Comparison of ENCODE assay signal across 27 mouse cellular contexts in genomic region chr14:57187814-57188213, GRCm38 (mm10). TPM values are rescaled to one million over a fixed set of nuclear protein-coding genes. Genes with fewer than 3 reads are reported as not detected.
DNase-seq lines count a peak whose midpoint lies in the region; ATAC-seq and TF ChIP-seq lines count a peak whose summit lies in the region.
"Had no signal": no experiment of that assay in that cellular context is flagged by ENCODE, and none has a peak within 500 bp of the region (broad histone marks: within the 10 kb centered on the region; RNA-seq: fewer than 3 reads in every experiment).

No protein-coding gene starts in this region.

- TF ChIP-seq CTCF in liver, postnatal 0 days (IDR thresholded peaks at IDR 0.05; ENCODE audit: low read depth) = no peak

- no peaks in the 10 kb centered on the region for H3K9me3 ChIP-seq in liver, postnatal 0 days (ENCODE audit: low read length)
- no peaks in the 10 kb centered on the region for H3K9me3 ChIP-seq in limb, embryonic 10.5 days (replicated peaks)
- no peaks in the 10 kb centered on the region for H3K9me3 ChIP-seq in limb, embryonic 11.5 days (ENCODE audit: control insufficient read depth, low read length)
- H3K9me3 ChIP-seq: embryonic facial prominence, embryonic 13.5 days; embryonic facial prominence, embryonic 15.5 days; forebrain, embryonic 10.5 days; forebrain, embryonic 12.5 days had no signal

- ATAC-seq in liver, postnatal 0 days = peak; percentile 72
- no peak for ATAC-seq in limb, embryonic 11.5 days (ENCODE audit: insufficient number of reproducible peaks, low FRiP score, low TSS enrichment, low read depth)
- ATAC-seq: forebrain, embryonic 14.5 days; forebrain, embryonic 16.5 days had no signal

- no peak for DNase-seq in liver, postnatal 0 days
- no peak for DNase-seq in liver
- peak; percentile 19 for DNase-seq in limb, embryonic 10.5 days (ENCODE audit: low spot score)
- peak; percentile 7 for DNase-seq in limb, embryonic 11.5 days (ENCODE audit: low spot score)
- DNase-seq in cerebellum, adult 8-10 months = no peak
- no peak for DNase-seq in layer of hippocampus, postnatal 10 days (ENCODE audit: low spot score in 2 of 2)
- DNase-seq: adrenal gland, adult 2 months; adrenal gland, postnatal 10 days; adrenal gland, postnatal 25 days; cerebellum, adult 11 months; cerebellum, adult 18-20 months; cerebellum, adult 9-10 months; cerebellum, postnatal 10 days; cerebellum, postnatal 36 days; embryo, embryonic 11 days had no signal

- no peaks in the 10 kb centered on the region for H3K27me3 ChIP-seq in liver, postnatal 0 days (ENCODE audit: insufficient read depth, low read length)
- H3K27me3 ChIP-seq in limb, embryonic 10.5 days (ENCODE audit: low read depth, poor library complexity, severe bottlenecking) = no peaks in the 10 kb centered on the region
- H3K27me3 ChIP-seq in limb, embryonic 11.5 days (ENCODE audit: control insufficient read depth, insufficient read depth, low read length) = no peaks in the 10 kb centered on the region
- H3K27me3 ChIP-seq: embryonic facial prominence, embryonic 13.5 days; embryonic facial prominence, embryonic 15.5 days; forebrain, embryonic 12.5 days had no signal

- H3K36me3 ChIP-seq in liver, postnatal 0 days (replicated peaks; ENCODE audit: insufficient read depth, low read length) = no peaks in the 10 kb centered on the region
- no peaks in the 10 kb centered on the region for H3K36me3 ChIP-seq in limb, embryonic 10.5 days
- no peaks in the 10 kb centered on the region for H3K36me3 ChIP-seq in limb, embryonic 11.5 days (ENCODE audit: control insufficient read depth, insufficient read depth, low read length)
- H3K36me3 ChIP-seq: embryonic facial prominence, embryonic 13.5 days; embryonic facial prominence, embryonic 15.5 days; forebrain, embryonic 10.5 days; forebrain, embryonic 12.5 days had no signal

- WGBS in liver, postnatal 0 days (ENCODE audit: insufficient replicate concordance) = 52% methylated on average over 1 of the region's 1 CpGs
- WGBS in limb, embryonic 10.5 days = 95% methylated on average over 1 of the region's 1 CpGs
- WGBS in limb, embryonic 11.5 days = 96% methylated on average over 1 of the region's 1 CpGs

- no peak overlapping the region for H3K27ac ChIP-seq in liver, postnatal 0 days (ENCODE audit: low read depth)
- no peak overlapping the region for H3K27ac ChIP-seq in limb, embryonic 10.5 days
- H3K27ac ChIP-seq in limb, embryonic 11.5 days (replicated peaks; ENCODE audit: low read depth, low read length) = no peak overlapping the region
- H3K27ac ChIP-seq: embryonic facial prominence, embryonic 13.5 days; embryonic facial prominence, embryonic 15.5 days; forebrain, embryonic 10.5 days; forebrain, embryonic 12.5 days had no signal

- H3K4me3 ChIP-seq in liver, postnatal 0 days (ENCODE audit: low read depth, low read length) = no peak overlapping the region
- H3K4me3 ChIP-seq in limb, embryonic 10.5 days = no peak overlapping the region
- H3K4me3 ChIP-seq in limb, embryonic 11.5 days (ENCODE audit: low read depth, low read length) = no peak overlapping the region
- H3K4me3 ChIP-seq: embryonic facial prominence, embryonic 13.5 days; embryonic facial prominence, embryonic 15.5 days; erythroblast, embryonic 14.5 days; forebrain, embryonic 10.5 days; forebrain, embryonic 12.5 days had no signal

- no peak for TF ChIP-seq EP300 in liver, postnatal 0 days (IDR thresholded peaks at IDR 0.05; ENCODE audit: low read depth)

- no peak overlapping the region for H3K4me2 ChIP-seq in liver, postnatal 0 days (ENCODE audit: low read depth, low read length)
- no peak overlapping the region for H3K4me2 ChIP-seq in limb, embryonic 11.5 days (ENCODE audit: low read depth, severe bottlenecking)
- H3K4me2 ChIP-seq: embryonic facial prominence, embryonic 13.5 days; embryonic facial prominence, embryonic 15.5 days; forebrain, embryonic 12.5 days had no signal

- no peaks in the 10 kb centered on the region for H3K4me1 ChIP-seq in liver, postnatal 0 days (ENCODE audit: insufficient read depth)
- H3K4me1 ChIP-seq in limb, embryonic 10.5 days = 0 out of 2 replicates have a peak, but pooled peaks cover 4% of the 10 kb centered on the region
- H3K4me1 ChIP-seq in limb, embryonic 11.5 days (ENCODE audit: control insufficient read depth, insufficient read depth, low read length) = no peaks in the 10 kb centered on the region
- H3K4me1 ChIP-seq: embryonic facial prominence, embryonic 13.5 days; embryonic facial prominence, embryonic 15.5 days; forebrain, embryonic 10.5 days; forebrain, embryonic 12.5 days had no signal

- no peak overlapping the region for H3K9ac ChIP-seq in liver, postnatal 0 days (replicated peaks)
- H3K9ac ChIP-seq in limb, embryonic 11.5 days (ENCODE audit: low read length) = no peak overlapping the region
- H3K9ac ChIP-seq: embryonic facial prominence, embryonic 13.5 days; embryonic facial prominence, embryonic 15.5 days; forebrain, embryonic 12.5 days had no signal

RNA-seq across cellular contexts. Expression of gene Gjb6, which starts 54.4 kb away (rescaled TPM):
- 0.11 TPM in 1 of 2 replicates, not detected in the other for polyA plus RNA-seq in liver, postnatal 0 days (2015; fragmentation: Nextera tagmentation; extraction: Ambion mirVana)
- 1.8 and 7.0 TPM in 2 replicates for polyA plus RNA-seq in limb, embryonic 10.5 days (2016; fragmentation: Nextera tagmentation; extraction: Ambion mirVana)
- 9.9 and 11.0 TPM in 2 replicates for polyA plus RNA-seq in limb, embryonic 11.5 days (2014; fragmentation: Nextera tagmentation; extraction: Ambion mirVana)
- 10 to 100 TPM; 36.7 to 44.6 TPM for total RNA-seq in layer of hippocampus, postnatal 10 days (2021)
- total RNA-seq: adrenal gland, adult 2 months; adrenal gland, postnatal 10 days; adrenal gland, postnatal 25 days; adrenal gland, postnatal 4 days; common myeloid progenitor, adult 5-6 weeks; ES-E14; MEL had no signal
- polyA plus RNA-seq: adrenal gland, adult 2 months; C2C12; erythroblast, embryonic 14.5 days had no signal

Comparison
In these comparisons a context has a peak if more than half of its experiments do, and no peak if none do; other contexts are left out.
1. DNase-seq: peak in limb, embryonic 10.5 days (single experiment) and limb, embryonic 11.5 days (single experiment); none in liver, postnatal 0 days (single experiment), liver (single experiment), cerebellum, adult 8-10 months (single experiment) and layer of hippocampus, postnatal 10 days (0 of 2).